Mouse (Mus musculus) spleen, postnatal 36 days (tissue): ENCODE measurements around the gene Arnt.

Source experiments
- DNase-seq, 2 experiments: peaks; one replicate each; pipeline ENCODE4 v3.0.0; 2022; ENCODE audit warnings: low spot score in 2 of 2, mixed read lengths in 1 of 2

Gene Arnt

DNA sequence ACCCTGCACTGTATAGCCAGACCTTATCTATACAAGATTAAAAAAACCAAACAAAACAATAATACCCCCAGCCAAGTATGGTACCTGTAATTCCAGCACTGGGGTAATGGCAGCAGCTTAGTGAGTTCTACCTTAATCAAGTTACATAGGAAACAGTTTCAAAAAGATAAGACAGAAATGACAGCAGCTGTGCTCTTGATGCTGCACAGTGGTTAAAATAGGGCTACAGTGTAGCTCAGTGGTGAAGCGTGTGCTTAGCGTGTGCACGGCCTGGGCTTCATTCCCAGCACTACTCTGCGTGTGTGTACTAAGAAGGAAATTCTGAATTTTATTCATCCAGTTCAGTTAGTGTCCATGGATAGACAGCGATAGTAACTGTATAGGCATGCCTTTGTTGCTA is 22.2 kb downstream of the Arnt start:
- no peak for DNase-seq

DNA sequence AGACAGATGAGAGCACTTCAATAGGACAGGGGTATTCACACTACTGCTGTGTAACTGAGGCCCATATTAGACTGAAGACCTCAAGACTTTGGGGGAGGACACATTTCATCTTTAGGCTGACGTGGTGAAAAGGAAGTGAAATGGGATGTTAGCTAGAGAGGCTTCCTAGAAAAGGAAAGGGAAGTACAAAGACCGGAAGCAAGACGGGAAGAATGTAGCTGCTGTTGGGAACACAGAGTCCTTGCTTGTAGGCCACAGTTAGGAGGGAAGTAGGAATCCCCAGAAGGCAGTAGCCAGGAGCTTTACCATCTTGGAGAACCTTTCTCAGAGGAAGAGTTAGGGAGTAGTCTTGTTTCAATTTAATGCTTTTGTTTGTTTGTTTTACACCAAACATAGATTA is 23.6 kb downstream of the Arnt start:
- DNase-seq: no peak

GRCm38 (mm10) chr3:95459381-95459780 is 25.2 kb downstream of the Arnt start:
- DNase-seq: no peak

DNA sequence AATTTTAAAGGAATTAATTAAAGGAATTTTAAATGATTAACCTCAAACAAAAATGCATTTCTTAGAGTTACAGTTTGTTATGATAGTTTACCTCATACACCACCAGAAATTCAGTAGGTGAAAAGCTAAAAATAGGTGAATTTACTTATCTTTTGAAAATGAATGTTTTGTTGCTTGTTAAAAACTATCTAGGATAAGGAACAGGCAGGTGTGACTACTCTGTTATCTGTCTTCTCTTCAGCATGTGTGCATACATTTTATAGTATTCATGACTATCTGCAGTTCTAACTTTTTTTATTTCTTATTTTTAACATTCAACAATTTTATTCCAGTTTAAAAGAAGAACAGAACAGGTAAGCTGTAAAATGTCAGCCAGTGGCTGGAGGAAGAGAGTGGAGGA is 29.7 kb downstream of the Arnt start:
- DNase-seq: no peak

GRCm38 (mm10) chr3:95478966-95479365 is 44.8 kb downstream of the Arnt start:
- DNase-seq: no peak

DNA sequence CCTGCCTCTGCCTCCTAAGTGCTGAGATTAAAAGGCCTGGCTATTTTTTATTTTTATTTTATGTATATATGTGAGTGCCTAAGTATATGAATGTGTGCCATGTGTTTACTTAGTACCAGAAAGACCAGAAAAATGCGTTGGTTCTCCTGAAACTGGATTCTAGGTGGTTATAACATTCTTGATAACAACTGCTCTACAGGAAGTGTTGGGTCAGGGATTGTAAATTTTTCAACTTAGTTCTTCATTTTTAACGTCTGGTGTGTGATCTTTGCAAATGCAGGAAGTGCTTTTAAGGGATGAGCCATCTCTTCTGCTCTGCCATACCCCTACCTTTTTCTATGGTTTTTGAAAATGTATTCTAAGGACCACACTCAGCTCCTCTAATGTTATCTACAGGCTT is 52.2 kb downstream of the Arnt start:
- DNase-seq: no peak

- DNase-seq: no peak
These were observed 54.5 kb downstream of the Arnt start for GRCm38 (mm10) chr3:95488679-95489078.

DNA sequence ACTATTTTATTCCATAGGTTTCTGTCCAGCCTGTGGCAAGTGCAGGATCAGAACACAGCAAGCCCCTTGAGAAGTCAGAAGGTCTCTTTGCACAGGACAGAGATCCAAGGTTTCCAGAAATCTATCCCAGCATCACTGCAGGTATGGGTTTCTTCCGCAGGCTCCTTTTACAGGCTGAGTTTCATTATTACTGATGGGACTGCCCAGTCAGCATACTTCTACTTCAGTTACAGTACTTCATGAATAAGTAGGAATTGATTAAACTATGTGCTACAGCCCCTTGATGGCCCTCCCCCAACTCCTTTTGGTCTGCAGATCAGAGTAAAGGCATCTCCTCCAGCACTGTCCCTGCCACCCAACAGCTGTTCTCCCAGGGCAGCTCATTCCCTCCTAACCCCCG is 56.0 kb downstream of the Arnt start:
- no peak for DNase-seq

DNA sequence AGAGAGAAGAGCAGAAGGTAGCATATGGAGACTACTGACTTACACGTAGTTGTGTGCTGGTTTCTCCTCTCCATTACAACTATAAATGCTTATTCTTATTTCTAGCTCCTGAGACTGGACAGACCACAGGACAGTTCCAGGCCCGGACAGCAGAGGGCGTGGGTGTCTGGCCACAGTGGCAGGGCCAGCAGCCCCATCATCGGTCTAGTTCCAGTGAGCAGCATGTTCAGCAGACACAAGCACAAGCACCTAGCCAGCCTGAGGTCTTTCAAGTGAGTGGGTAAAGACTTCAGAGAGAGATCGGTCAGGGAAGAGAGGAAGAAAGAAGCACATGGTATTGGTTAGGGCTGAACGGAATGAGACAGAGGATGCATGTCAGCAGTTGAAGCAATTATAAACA is 60.2 kb downstream of the Arnt start:
- DNase-seq: peak; percentile 45 to 56

GRCm38 (mm10) chr3:95498229-95498628 is 64.0 kb downstream of the Arnt start:
- no peak for DNase-seq

- no peak for DNase-seq
These were observed 64.8 kb downstream of the Arnt start, which contains the start of gene Ctsk for GRCm38 (mm10) chr3:95499024-95499423. Ctsk (plus strand) TSS chr3:95499256.

DNA sequence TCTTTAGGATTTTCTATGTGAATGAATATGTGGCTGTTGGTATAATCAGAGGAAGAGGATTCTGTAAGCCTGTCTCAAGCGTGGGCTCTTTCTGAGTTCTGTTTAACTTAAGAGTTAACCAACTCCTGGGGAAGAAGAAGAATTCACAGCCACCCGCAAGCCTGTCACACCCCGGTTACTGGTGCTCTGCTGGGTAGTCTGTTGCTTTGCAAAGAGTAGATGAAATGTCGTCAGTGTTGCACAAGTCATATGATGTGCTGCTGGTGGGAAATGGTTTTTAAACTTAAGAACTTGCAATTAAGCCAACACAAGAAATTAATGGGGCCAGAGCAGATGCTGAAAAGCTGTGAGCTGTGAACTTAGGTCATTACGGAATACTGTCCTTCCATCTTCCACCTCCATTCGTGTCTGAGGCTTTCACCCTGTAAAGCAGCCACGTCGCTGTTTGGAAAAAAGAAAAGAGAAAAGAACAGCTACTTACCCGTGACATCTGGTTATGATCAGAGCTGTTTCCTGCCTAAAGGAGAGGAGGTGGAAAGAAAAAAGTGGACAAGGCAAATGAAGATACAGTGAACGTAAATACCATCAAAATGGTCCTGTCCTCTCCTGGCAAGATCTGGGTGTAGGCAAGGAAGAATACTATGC is 65.4 kb downstream of the Arnt start:
- no peak for DNase-seq

GRCm38 (mm10) chr3:95502312-95502711 is 68.1 kb downstream of the Arnt start:
- DNase-seq: no peak

- no peak for DNase-seq
These were observed 75.2 kb downstream of the Arnt start for GRCm38 (mm10) chr3:95509348-95509747.

- peak; percentile 40 to 46 for DNase-seq
These were observed 77.5 kb downstream of the Arnt start for GRCm38 (mm10) chr3:95511611-95512180.

GRCm38 (mm10) chr3:95516614-95517041 is 82.4 kb downstream of the Arnt start:
- DNase-seq: peak; percentile 44 to 68

- peak; percentile 48 to 68 for DNase-seq
These were observed 83.3 kb downstream of the Arnt start for GRCm38 (mm10) chr3:95517493-95517898.

- peak; percentile 36 to 48 for DNase-seq
These were observed 84.7 kb downstream of the Arnt start for GRCm38 (mm10) chr3:95518891-95519290.

DNA sequence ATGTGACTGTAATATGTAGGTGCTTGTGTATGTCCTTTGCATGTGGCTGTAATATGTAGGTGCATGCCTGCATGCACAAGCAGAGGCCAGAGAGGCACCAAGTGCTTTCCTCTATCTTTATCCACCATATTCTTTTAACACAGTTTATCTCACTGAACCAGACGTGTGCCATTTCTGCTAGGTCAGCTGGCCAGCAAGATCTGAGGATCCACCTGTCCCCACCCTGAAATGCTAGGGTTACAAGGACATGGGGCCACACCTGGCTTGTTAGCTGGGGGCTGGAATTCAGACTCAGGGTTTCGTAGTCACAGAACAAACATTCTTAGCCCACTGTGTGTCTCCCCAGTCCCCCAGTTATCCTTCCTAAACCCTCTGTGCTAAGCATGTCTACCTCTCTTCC is 85.1 kb downstream of the Arnt start:
- peak; percentile 59 to 77 for DNase-seq

DNA sequence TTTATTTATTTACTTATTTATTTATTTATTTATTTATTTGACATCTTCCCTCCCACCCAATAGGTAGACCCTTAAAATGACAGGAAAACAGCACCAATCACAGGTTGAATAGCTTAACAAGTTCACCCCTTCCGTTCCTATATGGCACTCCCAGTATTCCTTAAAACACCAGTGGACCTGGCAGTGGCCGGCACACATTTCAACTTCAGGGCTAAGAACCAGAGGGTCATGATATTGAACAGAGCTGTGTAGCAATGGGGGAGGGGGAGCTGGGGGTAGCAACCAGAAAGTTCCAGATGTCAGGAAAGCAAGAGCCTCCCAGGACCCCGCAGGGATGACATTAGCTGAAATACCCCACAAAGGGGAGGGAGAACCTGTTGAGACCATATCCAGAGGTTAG is 85.9 kb downstream of the Arnt start:
- no peak for DNase-seq

DNA sequence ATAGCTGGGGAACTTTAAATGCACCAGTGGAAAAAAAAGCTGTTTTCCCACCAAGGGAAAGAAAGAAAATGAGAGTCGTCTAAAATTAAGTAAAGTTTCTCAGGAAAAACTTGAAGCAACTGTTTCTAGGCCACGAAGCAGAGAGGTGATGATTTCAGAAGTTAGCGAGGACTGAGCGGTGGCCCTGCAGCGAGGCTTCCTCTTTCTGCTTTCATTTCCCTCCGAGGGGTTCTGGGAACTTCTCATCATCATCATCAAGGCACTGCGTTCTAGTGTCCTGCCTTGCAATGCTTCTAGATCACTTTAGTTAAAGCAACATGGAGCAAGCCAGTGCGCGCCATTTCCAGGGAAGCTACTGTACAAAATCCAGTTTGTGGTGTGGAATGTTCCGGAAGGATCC is 87.0 kb downstream of the Arnt start:
- peak; percentile 77 to 80 for DNase-seq

DNA sequence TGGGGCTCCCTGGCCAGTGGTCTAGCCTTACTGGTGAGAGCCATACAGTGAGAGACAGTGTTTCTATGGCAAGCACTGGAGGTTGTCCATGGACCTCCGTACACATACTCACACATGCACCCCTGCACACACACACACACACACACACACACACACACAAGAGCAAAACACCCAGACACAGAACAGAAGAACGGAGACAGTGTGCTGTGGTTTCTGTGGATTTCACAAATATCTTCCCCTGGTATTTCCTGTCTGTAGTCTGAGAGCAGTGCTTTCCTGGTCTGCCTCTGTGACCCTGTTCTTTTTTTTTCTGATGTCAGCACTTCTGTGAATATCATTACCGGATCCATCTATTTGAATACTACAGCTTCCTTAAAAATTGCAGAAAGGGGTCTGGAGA is 89.5 kb downstream of the Arnt start:
- DNase-seq: peak; percentile 45 to 62

- DNase-seq: no peak
These were observed 90.5 kb downstream of the Arnt start for GRCm38 (mm10) chr3:95524673-95525072.

GRCm38 (mm10) chr3:95526111-95526510 is 91.9 kb downstream of the Arnt start:
- no peak for DNase-seq
